Mouse (Mus musculus): ENCODE measurements around the gene Mfsd4a. TPM values are rescaled to one million over a fixed set of nuclear protein-coding genes. Genes with fewer than 3 reads are reported as not detected.

The Mfsd4a gene
- polyA plus RNA-seq, 1 experiment from 2014 or later = 8.5 TPM

- ATAC-seq (replicated peaks) = no peak
- no peak overlapping the region for H3K4me2 ChIP-seq
- 80% methylated on average over 6 of the region's 6 CpGs for WGBS
- no peaks in the 10 kb centered on the region for H3K36me3 ChIP-seq (replicated peaks)
- H3K27me3 ChIP-seq (replicated peaks) = no peaks in the 10 kb centered on the region
- H3K9ac ChIP-seq = no peak overlapping the region
- no peak overlapping the region for H3K27ac ChIP-seq
- H3K4me1 ChIP-seq = no peaks in the 10 kb centered on the region
- H3K9me3 ChIP-seq = no peaks in the 10 kb centered on the region
- no peak overlapping the region for H3K4me3 ChIP-seq
Measured at GRCm38 (mm10) chr1:132061750-132062541, 5.9 kb downstream of the Mfsd4a start.

- Histone ChIP-seq H3K4me1 (no peaks in the 10 kb centered on the region), H3K27ac (no peak overlapping the region), H3K9me3 (no peaks in the 10 kb centered on the region), H3K27me3 (replicated peaks) (no peaks in the 10 kb centered on the region), H3K4me3 (no peak overlapping the region), H3K4me2 (no peak overlapping the region), H3K9ac (no peak overlapping the region), H3K36me3 (replicated peaks) (no peaks in the 10 kb centered on the region)
- WGBS = 64% methylated on average over 7 of the region's 7 CpGs
- no peak for ATAC-seq (replicated peaks)
Measured at GRCm38 (mm10) chr1:132060036-132060769, 7.7 kb downstream of the Mfsd4a start.

GRCm38 (mm10) chr1:132058558-132058957 is 9.3 kb downstream of the Mfsd4a start:
- no peak overlapping the region for H3K4me3 ChIP-seq
- H3K9ac ChIP-seq = no peak overlapping the region
- no peaks in the 10 kb centered on the region for H3K9me3 ChIP-seq
- no peak for ATAC-seq (replicated peaks)
- WGBS = 95% methylated on average over 5 of the region's 5 CpGs
- H3K27me3 ChIP-seq (replicated peaks) = no peaks in the 10 kb centered on the region
- no peaks in the 10 kb centered on the region for H3K36me3 ChIP-seq (replicated peaks)
- no peak overlapping the region for H3K27ac ChIP-seq
- no peak overlapping the region for H3K4me2 ChIP-seq
- H3K4me1 ChIP-seq = no peaks in the 10 kb centered on the region

DNA sequence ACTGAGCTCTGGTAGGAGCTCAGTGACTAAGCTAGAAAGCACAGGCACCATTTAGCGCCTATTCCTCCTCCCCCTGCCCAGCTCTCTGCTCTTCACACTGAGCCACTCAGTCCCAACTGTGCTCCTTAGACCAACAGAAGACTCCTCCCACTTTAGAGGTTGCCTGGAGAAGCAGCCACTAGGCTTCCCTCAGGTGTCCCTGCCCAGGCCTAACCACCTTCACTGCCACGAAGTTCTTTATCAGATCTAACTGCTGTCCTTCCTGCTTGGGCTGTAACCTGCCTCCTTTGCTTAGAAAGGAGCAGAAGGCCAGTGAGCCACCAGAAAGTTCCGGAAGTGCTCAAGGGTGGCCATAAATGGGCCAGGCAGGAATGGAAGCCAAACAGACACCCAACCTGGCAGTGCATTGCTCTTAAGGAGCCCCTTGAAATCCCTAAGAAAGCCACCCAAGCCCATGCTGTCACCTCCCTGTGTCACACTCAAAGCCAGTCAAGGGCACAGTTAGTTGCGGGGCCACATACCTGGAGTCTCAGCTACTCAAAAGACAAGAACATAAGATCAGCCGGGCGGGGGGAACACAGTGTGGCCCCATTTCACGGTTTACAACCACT is 12.7 kb downstream of the Mfsd4a start:
- H3K4me2 ChIP-seq = no peak overlapping the region
- ATAC-seq (replicated peaks) = no peak
- H3K4me3 ChIP-seq = no peak overlapping the region
- WGBS = 82% methylated on average over 7 of the region's 7 CpGs
- no peaks in the 10 kb centered on the region for H3K27me3 ChIP-seq (replicated peaks)
- H3K36me3 ChIP-seq (replicated peaks) = no peaks in the 10 kb centered on the region
- H3K27ac ChIP-seq = no peak overlapping the region
- no peaks in the 10 kb centered on the region for H3K9me3 ChIP-seq
- H3K9ac ChIP-seq = no peak overlapping the region
- no peaks in the 10 kb centered on the region for H3K4me1 ChIP-seq

GRCm38 (mm10) chr1:132054387-132054786 is 13.5 kb downstream of the Mfsd4a start:
- Histone ChIP-seq H3K4me3 (no peak overlapping the region), H3K36me3 (replicated peaks) (no peaks in the 10 kb centered on the region), H3K9ac (no peak overlapping the region), H3K4me1 (no peaks in the 10 kb centered on the region), H3K27ac (no peak overlapping the region), H3K9me3 (no peaks in the 10 kb centered on the region), H3K4me2 (no peak overlapping the region), H3K27me3 (replicated peaks) (no peaks in the 10 kb centered on the region)
- WGBS = 90% methylated on average over 3 of the region's 3 CpGs
- ATAC-seq (replicated peaks) = no peak

GRCm38 (mm10) chr1:132051746-132052145 is 16.1 kb downstream of the Mfsd4a start:
- H3K27me3 ChIP-seq (replicated peaks) = no peaks in the 10 kb centered on the region
- no peaks in the 10 kb centered on the region for H3K9me3 ChIP-seq
- no peak overlapping the region for H3K27ac ChIP-seq
- H3K36me3 ChIP-seq (replicated peaks) = no peaks in the 10 kb centered on the region
- H3K4me1 ChIP-seq = no peaks in the 10 kb centered on the region
- 66% methylated on average over 3 of the region's 3 CpGs for WGBS
- H3K4me2 ChIP-seq = no peak overlapping the region
- ATAC-seq (replicated peaks) = no peak
- no peak overlapping the region for H3K9ac ChIP-seq
- no peak overlapping the region for H3K4me3 ChIP-seq

DNA sequence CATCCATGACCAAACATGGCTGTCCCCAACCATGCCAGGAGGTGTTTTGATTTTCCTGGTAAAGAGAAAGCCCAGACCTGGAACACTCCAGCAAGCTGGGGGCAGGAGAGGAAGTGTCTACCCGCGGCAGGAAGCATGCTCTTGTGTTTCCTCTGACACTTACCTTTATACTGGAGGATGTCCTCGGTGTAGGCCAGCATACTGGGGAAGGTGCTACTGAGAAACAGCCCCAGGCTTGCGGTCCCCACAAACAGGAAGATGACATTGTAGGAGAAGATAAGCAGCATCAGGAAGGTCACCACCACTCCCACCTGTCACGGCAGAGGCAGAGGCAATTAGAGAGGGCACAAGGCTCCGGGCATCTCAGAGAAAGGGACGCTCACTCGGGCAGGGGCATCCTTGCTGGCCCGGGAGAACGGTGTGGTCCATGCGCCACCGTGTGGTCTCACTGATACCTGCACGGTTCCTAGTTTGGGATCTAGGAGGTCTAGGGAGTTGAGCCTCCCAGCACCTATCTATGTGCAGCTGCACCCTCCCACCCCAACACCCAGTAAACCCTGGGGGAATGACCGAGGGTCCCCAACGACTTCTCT is 21.6 kb downstream of the Mfsd4a start:
- H3K4me2 ChIP-seq = no peak overlapping the region
- 27% methylated on average over 15 of the region's 15 CpGs for WGBS
- H3K9ac ChIP-seq = no peak overlapping the region
- H3K27me3 ChIP-seq (replicated peaks) = no peaks in the 10 kb centered on the region
- H3K4me3 ChIP-seq = no peak overlapping the region
- 0 out of 2 replicates have a peak, but pooled peaks cover 2% of the 10 kb centered on the region for H3K4me1 ChIP-seq
- no peak overlapping the region for H3K27ac ChIP-seq
- ATAC-seq (replicated peaks) = peak; percentile 58; the same call in 1 of the 2 replicates
- H3K36me3 ChIP-seq (replicated peaks) = no peaks in the 10 kb centered on the region
- H3K9me3 ChIP-seq = no peaks in the 10 kb centered on the region

DNA sequence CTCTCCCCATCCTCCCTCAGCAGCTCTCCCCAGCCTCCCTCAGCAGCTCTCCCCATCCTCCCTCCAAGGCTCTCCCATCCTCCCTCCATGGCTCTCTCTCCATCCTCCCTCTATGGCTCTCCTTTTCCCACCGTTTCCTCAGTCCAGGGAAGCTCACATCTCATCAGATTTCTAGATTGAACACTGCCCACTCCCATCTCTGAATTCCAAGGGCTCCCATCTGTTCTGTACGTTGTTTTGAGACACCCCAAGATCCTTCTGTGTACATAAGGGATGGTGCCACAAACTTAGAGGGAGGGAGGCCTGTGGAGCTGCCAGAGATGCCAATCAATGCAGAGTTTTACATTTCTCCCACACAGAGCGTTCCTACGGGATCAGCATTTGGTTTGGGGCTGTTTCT is 24.1 kb downstream of the Mfsd4a start:
- Histone ChIP-seq H3K9ac (no peak overlapping the region), H3K9me3 (no peaks in the 10 kb centered on the region), H3K27ac (no peak overlapping the region), H3K4me2 (no peak overlapping the region), H3K4me3 (no peak overlapping the region), H3K27me3 (replicated peaks) (no peaks in the 10 kb centered on the region), H3K36me3 (replicated peaks) (no peaks in the 10 kb centered on the region), H3K4me1 (0 out of 2 replicates have a peak, but pooled peaks cover 2% of the 10 kb centered on the region)
- no peak for ATAC-seq (replicated peaks)
- 68% methylated on average over 4 of the region's 4 CpGs for WGBS

DNA sequence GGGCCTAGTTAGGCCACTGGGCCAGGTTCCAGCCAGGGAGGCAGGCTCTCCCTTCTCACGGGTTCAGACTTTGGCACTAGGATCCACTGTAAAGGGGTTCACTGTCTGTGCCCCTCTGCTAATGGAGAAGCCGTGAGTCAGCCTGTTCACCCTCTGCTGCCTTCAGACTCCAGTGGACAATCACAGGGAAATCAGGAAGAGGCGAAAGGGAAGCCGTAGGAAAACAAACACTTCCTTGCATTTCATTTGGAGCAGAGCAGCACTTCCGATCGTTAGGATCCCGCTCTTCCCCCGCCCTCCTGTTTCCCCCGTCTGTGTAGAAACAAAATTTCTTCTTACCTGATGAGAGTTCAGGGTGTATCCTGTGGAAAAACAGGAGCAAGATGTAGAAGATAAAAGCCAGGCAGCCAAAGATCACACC is 27.7 kb downstream of the Mfsd4a start:
- Histone ChIP-seq H3K9me3 (no peaks in the 10 kb centered on the region), H3K4me3 (no peak overlapping the region), H3K27ac (no peak overlapping the region), H3K27me3 (replicated peaks) (no peaks in the 10 kb centered on the region), H3K9ac (no peak overlapping the region), H3K36me3 (replicated peaks) (no peaks in the 10 kb centered on the region), H3K4me2 (no peak overlapping the region), H3K4me1 (no peaks in the 10 kb centered on the region)
- WGBS = 73% methylated on average over 9 of the region's 9 CpGs
- no peak for ATAC-seq (replicated peaks)

DNA sequence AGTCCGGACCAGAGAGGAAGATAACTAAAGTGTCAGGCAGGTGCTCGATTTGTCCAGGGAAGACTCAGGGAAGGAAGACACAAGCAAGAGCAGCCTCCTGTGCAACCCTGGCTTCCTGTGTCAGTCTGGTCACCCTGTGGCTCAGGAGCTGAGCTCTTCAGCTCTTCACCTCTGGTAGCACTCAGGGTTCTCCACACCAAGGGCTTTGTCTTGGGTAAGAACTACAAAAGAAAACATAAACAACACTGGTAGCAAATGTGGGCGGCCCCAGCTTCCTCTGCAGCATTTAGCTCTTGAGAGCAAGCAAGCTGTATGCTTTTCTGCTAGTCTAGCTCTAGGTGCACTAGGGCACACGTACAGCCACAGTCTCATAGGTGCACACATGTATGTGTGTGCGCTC is 29.1 kb downstream of the Mfsd4a start:
- ATAC-seq (replicated peaks) = no peak
- WGBS = 83% methylated on average over 5 of the region's 5 CpGs
- H3K9me3 ChIP-seq = no peaks in the 10 kb centered on the region
- H3K4me2 ChIP-seq = no peak overlapping the region
- no peak overlapping the region for H3K9ac ChIP-seq
- no peaks in the 10 kb centered on the region for H3K36me3 ChIP-seq (replicated peaks)
- H3K4me3 ChIP-seq = no peak overlapping the region
- no peaks in the 10 kb centered on the region for H3K4me1 ChIP-seq
- H3K27ac ChIP-seq = no peak overlapping the region
- H3K27me3 ChIP-seq (replicated peaks) = no peaks in the 10 kb centered on the region

GRCm38 (mm10) chr1:132037746-132038145 is 30.1 kb downstream of the Mfsd4a start:
- H3K4me3 ChIP-seq = no peak overlapping the region
- no peaks in the 10 kb centered on the region for H3K36me3 ChIP-seq (replicated peaks)
- no peaks in the 10 kb centered on the region for H3K9me3 ChIP-seq
- ATAC-seq (replicated peaks) = no peak
- 63% methylated on average over 3 of the region's 3 CpGs for WGBS
- no peaks in the 10 kb centered on the region for H3K27me3 ChIP-seq (replicated peaks)
- no peak overlapping the region for H3K27ac ChIP-seq
- no peak overlapping the region for H3K4me2 ChIP-seq
- no peak overlapping the region for H3K9ac ChIP-seq
- no peaks in the 10 kb centered on the region for H3K4me1 ChIP-seq

DNA sequence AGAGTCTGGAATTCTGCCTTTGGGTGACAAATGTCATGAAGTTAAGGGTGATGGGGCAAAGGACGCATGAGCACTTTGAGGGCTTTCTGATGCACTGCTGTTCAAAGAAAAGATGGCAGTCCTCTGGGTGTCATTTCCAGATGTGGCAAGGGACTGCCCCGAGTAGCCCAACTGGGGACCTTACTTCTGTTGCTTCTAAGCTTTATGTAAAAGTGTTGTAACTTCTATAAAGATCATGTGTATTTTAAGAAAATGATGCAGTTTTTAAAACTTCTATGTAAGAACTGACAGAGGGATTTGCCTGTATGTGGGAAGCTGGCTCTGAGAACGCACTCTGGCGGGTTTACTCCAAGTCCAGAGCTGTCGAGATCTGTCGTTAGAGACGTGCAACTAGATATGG is 35.7 kb downstream of the Mfsd4a start:
- 93% methylated on average over 7 of the region's 7 CpGs for WGBS
- peaks cover 11% of the 10 kb centered on the region; the same call in 1 of the 2 replicates for H3K36me3 ChIP-seq (replicated peaks)
- no peak for ATAC-seq (replicated peaks)
- no peak overlapping the region for H3K4me2 ChIP-seq
- H3K4me3 ChIP-seq = no peak overlapping the region
- no peaks in the 10 kb centered on the region for H3K27me3 ChIP-seq (replicated peaks)
- H3K27ac ChIP-seq = no peak overlapping the region
- no peaks in the 10 kb centered on the region for H3K9me3 ChIP-seq
- H3K9ac ChIP-seq = no peak overlapping the region
- no peaks in the 10 kb centered on the region for H3K4me1 ChIP-seq

Data from midbrain, embryonic 15.5 days (tissue).